Mouse (Mus musculus): Measurements from ENCODE around the gene Kcnq1. TPM values are rescaled to one million over a fixed set of nuclear protein-coding genes. Genes with fewer than 3 reads are reported as not detected.

Kcnq1 gene
- total and polyA plus RNA-seq, 3 experiments, result 0.63 to 0.96 TPM; not detected in 1

GRCm38 (mm10) chr7:143172914-143173547, 66.9 kb downstream of the Kcnq1 start:
- Histone ChIP-seq H3K9me3 (replicated peaks; ENCODE audit: insufficient read depth, low read length) (no peaks in the 10 kb centered on the region), H3K79me2 (ENCODE audit: control insufficient read depth, insufficient read depth, low read length, poor library complexity) (no peaks in the 10 kb centered on the region), H3K27ac (ENCODE audit: control insufficient read depth, low read depth, low read length) (no peak overlapping the region), H3K4me1 (ENCODE audit: control insufficient read depth in 1 of 2, insufficient read depth in 2 of 2, low read length in 2 of 2) (peaks cover 13 to 24% of the 10 kb centered on the region in 2 experiments), H3K9ac (ENCODE audit: control insufficient read depth, low read depth, low read length, poor library complexity, severe bottlenecking) (no peak overlapping the region), H3K27me3 (ENCODE audit: control insufficient read depth in 1 of 2, insufficient read depth in 2 of 2, low read length in 2 of 2) (no peaks in the 10 kb centered on the region), H3K36me3 (ENCODE audit: control insufficient read depth in 1 of 2, insufficient read depth in 2 of 2, low read length in 2 of 2) (peaks cover 0 to 17% of the 10 kb centered on the region in 2 experiments; a peak in 2 of 4 replicates), H3K4me3 (ENCODE audit: control insufficient read depth in 1 of 2, insufficient read depth in 1 of 2, low read depth in 2 of 2, low read length in 2 of 2) (no peak overlapping the region)
- TF ChIP-seq BHLHE40 (IDR thresholded peaks at IDR 0.05; ENCODE audit: borderline replicate concordance, low read depth, low read length), result no peak
- TF ChIP-seq JUND (IDR thresholded peaks at IDR 0.05; ENCODE audit: low read depth, low read length), result no peak
- no peak for TF ChIP-seq NRF1 (IDR thresholded peaks at IDR 0.05; ENCODE audit: insufficient read depth, low read depth, low read length, poor library complexity, severe bottlenecking)
- no peak for TF ChIP-seq KAT2A (conservative IDR thresholded peaks at IDR 0.05; ENCODE audit: low read depth, low read length)
- no peak for TF ChIP-seq GABPA (IDR thresholded peaks at IDR 0.05; ENCODE audit: low read depth, low read length)
- no peak for TF ChIP-seq POLR2AphosphoS2 (IDR thresholded peaks at IDR 0.05; ENCODE audit: low read length)
- TF ChIP-seq RCOR1 (IDR thresholded peaks at IDR 0.05; ENCODE audit: low read depth, low read length), result no peak
- no peak for TF ChIP-seq MAFK (IDR thresholded peaks at IDR 0.05; ENCODE audit: borderline replicate concordance, low read depth, low read length)
- TF ChIP-seq MYB (IDR thresholded peaks at IDR 0.05; ENCODE audit: low read depth, low read length), result no peak
- no peak for TF ChIP-seq CHD1 (IDR thresholded peaks at IDR 0.05; ENCODE audit: low read depth, low read length)
- no peak for TF ChIP-seq SMC3 (IDR thresholded peaks at IDR 0.05; ENCODE audit: low read depth, low read length)
- TF ChIP-seq ZMIZ1 (IDR thresholded peaks at IDR 0.05; ENCODE audit: low read depth, low read length), result no peak
- no peak for TF ChIP-seq ZNF384 (IDR thresholded peaks at IDR 0.05; ENCODE audit: low read depth, low read length)
- TF ChIP-seq USF2 (IDR thresholded peaks at IDR 0.05; ENCODE audit: borderline replicate concordance in 1 of 2, insufficient read depth in 1 of 2, low read depth in 1 of 2, low read length in 2 of 2), result no peak
- no peak for DNase-seq (ENCODE audit: low read depth, low spot score)

GRCm38 (mm10) chr7:143174633-143175032, 68.5 kb downstream of the Kcnq1 start:
- no peak overlapping the region for H3K9ac ChIP-seq (ENCODE audit: control insufficient read depth, low read depth, low read length, poor library complexity, severe bottlenecking)
- DNase-seq (ENCODE audit: low read depth, low spot score), result no peak
- H3K9me3 ChIP-seq (replicated peaks; ENCODE audit: insufficient read depth, low read length), result no peaks in the 10 kb centered on the region
- H3K4me1 ChIP-seq (ENCODE audit: control insufficient read depth in 1 of 2, insufficient read depth in 2 of 2, low read length in 2 of 2), result peaks cover 5 to 8% of the 10 kb centered on the region in 2 experiments
- no peak overlapping the region for H3K27ac ChIP-seq (ENCODE audit: control insufficient read depth, low read depth, low read length)
- H3K4me3 ChIP-seq (ENCODE audit: control insufficient read depth in 1 of 2, insufficient read depth in 1 of 2, low read depth in 2 of 2, low read length in 2 of 2), result no peak overlapping the region
- no peaks in the 10 kb centered on the region for H3K79me2 ChIP-seq (ENCODE audit: control insufficient read depth, insufficient read depth, low read length, poor library complexity)
- no peak for TF ChIP-seq NELFE (IDR thresholded peaks at IDR 0.05; ENCODE audit: low read depth, low read length)
- no peak for TF ChIP-seq CHD1 (IDR thresholded peaks at IDR 0.05; ENCODE audit: low read depth, low read length)
- no peak for TF ChIP-seq BHLHE40 (IDR thresholded peaks at IDR 0.05; ENCODE audit: borderline replicate concordance, low read depth, low read length)
- no peak for TF ChIP-seq MAX (IDR thresholded peaks at IDR 0.05; ENCODE audit: low read length)
- TF ChIP-seq SIN3A (IDR thresholded peaks at IDR 0.05; ENCODE audit: low read length), result no peak
- no peak for TF ChIP-seq MXI1 (IDR thresholded peaks at IDR 0.05; ENCODE audit: low read depth, low read length)
- no peak for TF ChIP-seq GATA1 (IDR thresholded peaks at IDR 0.05; ENCODE audit: low read depth, low read length)
- no peak for TF ChIP-seq GABPA (IDR thresholded peaks at IDR 0.05; ENCODE audit: low read depth, low read length)
- no peak for TF ChIP-seq MAFK (IDR thresholded peaks at IDR 0.05; ENCODE audit: borderline replicate concordance, low read depth, low read length)
- no peak for TF ChIP-seq RCOR1 (IDR thresholded peaks at IDR 0.05; ENCODE audit: low read depth, low read length)
- no peak for TF ChIP-seq USF2 (IDR thresholded peaks at IDR 0.05; ENCODE audit: borderline replicate concordance in 1 of 2, insufficient read depth in 1 of 2, low read depth in 1 of 2, low read length in 2 of 2)
- no peak for TF ChIP-seq ETS1 (IDR thresholded peaks at IDR 0.05; ENCODE audit: low read depth, low read length)
- no peak for TF ChIP-seq POLR2A (IDR thresholded peaks at IDR 0.05; ENCODE audit: control insufficient read depth in 1 of 2, insufficient read depth in 1 of 2, low read depth in 1 of 2, low read length in 2 of 2, poor library complexity in 1 of 2)
- no peak for TF ChIP-seq MYC (IDR thresholded peaks at IDR 0.05; ENCODE audit: low read depth, low read length)
- TF ChIP-seq POLR2AphosphoS2 (IDR thresholded peaks at IDR 0.05; ENCODE audit: low read length), result no peak
- TF ChIP-seq ZMIZ1 (IDR thresholded peaks at IDR 0.05; ENCODE audit: low read depth, low read length), result no peak
- no peak for TF ChIP-seq ZKSCAN1 (IDR thresholded peaks at IDR 0.05; ENCODE audit: low read depth, low read length)
- no peak for TF ChIP-seq POLR2AphosphoS5 (IDR thresholded peaks at IDR 0.05; ENCODE audit: borderline replicate concordance, low read depth, low read length)
- H3K27me3 ChIP-seq (ENCODE audit: control insufficient read depth in 1 of 2, insufficient read depth in 2 of 2, low read length in 2 of 2), result no peaks in the 10 kb centered on the region
- H3K36me3 ChIP-seq (ENCODE audit: control insufficient read depth in 1 of 2, insufficient read depth in 2 of 2, low read length in 2 of 2), result peaks cover 0 to 1% of the 10 kb centered on the region in 2 experiments; a peak in 2 of 4 replicates

Data from MEL (cell line).